Mouse (Mus musculus): ENCODE results near the gene Abcb9. TPM values are rescaled to one million over a fixed set of nuclear protein-coding genes. Genes with fewer than 3 reads are reported as not detected.

The Abcb9 gene
- 2.9 and 3.6 TPM in 2 replicates for polyA plus RNA-seq (2015; fragmentation: Nextera tagmentation; extraction: Ambion mirVana)

DNA sequence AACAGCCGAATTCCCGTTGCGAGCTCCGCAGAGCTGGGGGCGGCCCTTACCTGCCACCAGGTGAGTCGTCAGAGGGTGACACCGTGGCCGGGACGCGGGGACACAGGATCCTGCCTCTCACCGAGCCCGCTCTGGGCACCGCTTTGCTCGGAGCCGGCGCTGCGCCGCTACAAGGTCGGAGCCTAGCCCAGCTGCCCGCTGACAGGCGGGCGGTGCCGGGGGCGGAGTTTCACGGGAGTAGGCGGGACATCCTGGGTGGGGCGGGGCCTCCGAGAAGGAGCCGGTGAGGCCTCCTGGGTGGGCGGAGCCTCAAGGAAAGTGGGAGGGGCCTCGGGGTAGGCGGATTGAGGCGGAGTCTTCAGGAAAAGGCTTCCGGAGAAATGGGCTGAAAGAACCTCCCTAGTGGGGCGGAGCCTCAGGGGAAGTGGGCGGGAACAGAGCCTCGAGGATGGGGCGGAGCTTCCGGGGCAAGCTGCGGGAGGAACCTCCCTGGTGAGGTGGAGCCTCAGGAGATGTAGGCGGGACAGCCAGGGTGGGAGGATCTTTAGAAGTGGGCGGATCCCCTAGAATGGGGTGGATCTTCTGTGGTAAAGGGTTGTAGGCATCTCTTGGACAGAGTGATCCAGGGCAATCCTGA lies at the start of gene Abcb9:
TSS of gene Abcb9 (minus strand) at position 203 of the 637 bp plus-strand sequence.

GRCm38 (mm10) chr5:124115990-124116845 lies 20.6 kb upstream of the Abcb9 start, which contains the start of gene Arl6ip4:
Arl6ip4 (plus strand) TSS chr5:124116089.

DNA sequence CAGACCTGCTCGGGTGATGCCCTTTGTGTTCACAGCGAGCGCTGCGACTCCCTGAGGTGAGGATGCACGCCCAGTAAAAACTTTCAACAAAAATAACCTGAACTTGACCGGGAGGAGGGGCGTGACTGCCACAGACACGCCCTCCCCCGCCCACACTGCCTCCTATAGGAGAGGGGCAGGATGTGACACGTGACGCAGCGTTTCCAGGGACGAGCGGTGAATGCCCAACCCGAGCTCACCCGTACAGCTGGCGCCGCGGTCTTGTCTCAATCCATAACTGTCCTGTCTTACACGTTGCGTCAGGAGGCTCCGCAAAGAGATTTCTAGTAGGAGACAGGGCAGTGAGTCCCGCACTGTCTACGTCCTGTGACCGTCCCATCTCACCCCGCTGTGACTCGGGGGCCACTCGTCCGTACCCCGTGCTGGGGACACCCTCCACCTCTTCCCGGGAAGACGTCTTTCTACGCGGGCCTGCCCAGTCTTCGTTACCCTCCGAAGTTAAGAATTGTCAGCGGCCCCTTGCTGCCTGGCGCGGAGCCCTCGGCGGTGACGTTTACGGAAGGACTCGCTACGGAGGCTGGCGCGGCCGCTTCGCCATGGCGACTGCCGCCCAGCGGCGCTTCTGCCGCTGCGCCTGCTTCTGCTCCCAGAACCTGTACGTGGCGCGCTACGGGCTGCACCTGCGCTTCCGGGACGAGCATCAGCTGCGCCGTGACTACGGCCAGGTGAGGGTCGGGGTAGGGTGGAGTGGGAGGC lies 16.3 kb upstream of the Abcb9 start, which contains the start of gene Ogfod2:
TSS of gene Ogfod2 (plus strand) at position 556 of the 756 bp plus-strand sequence.

DNA sequence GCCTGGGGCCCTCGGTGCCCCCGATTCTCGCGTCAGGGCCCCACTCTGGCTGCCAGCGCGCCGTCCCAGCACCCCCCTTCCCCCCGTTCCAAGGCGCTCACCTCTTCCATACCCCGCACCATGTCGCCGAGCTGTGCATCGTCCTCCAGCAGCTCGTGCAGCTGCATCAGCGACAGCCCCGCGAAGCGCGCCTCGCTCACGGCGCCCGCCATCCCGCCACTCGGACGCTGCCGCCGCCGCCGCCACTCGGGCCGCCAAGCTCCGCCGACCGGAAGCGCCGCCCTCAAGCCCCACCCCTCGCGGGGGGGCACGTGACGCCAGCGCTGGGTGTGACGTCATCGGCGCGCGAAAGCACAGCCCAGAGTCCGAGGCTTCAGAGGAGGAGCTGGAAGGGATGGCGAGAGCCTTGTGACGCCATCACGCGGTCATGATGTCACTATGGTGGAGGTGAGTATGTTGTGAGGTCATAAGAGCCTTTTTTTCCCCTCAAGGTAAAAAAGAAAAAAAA lies 63.5 kb downstream of the Abcb9 start, which contains the start of gene Vps37b:
TSS of gene Vps37b (minus strand) at position 270 of the 508 bp plus-strand sequence.

Other genes with a start within 250 kb of the Abcb9 start
- 2.0 and 14.0 TPM in 2 replicates for gene Hcar2, start 230.3 kb downstream of the Abcb9 start, polyA plus RNA-seq (2015; fragmentation: Nextera tagmentation; extraction: Ambion mirVana)
- 0.99 and 6.7 TPM in 2 replicates for gene Hcar1, start 215.8 kb downstream of the Abcb9 start, polyA plus RNA-seq (2015; fragmentation: Nextera tagmentation; extraction: Ambion mirVana)
- 102 and 133 TPM in 2 replicates for gene Denr, start 188.6 kb downstream of the Abcb9 start, polyA plus RNA-seq (2015; fragmentation: Nextera tagmentation; extraction: Ambion mirVana)
- gene Gm43518, start 168.4 kb downstream of the Abcb9 start, polyA plus RNA-seq (2015; fragmentation: Nextera tagmentation; extraction: Ambion mirVana) = 0.66 and 1.0 TPM in 2 replicates
- gene Ccdc62, start 165.1 kb downstream of the Abcb9 start, polyA plus RNA-seq (2015; fragmentation: Nextera tagmentation; extraction: Ambion mirVana) = 5.2 and 5.5 TPM in 2 replicates
- gene Hip1r, start 122.2 kb downstream of the Abcb9 start, polyA plus RNA-seq (2015; fragmentation: Nextera tagmentation; extraction: Ambion mirVana) = 1.5 and 1.8 TPM in 2 replicates
- gene Vps37b, start 63.5 kb downstream of the Abcb9 start, polyA plus RNA-seq (2015; fragmentation: Nextera tagmentation; extraction: Ambion mirVana) = 19.5 and 20.9 TPM in 2 replicates
- 11.4 and 13.7 TPM in 2 replicates for gene Ogfod2, start 16.5 kb upstream of the Abcb9 start, polyA plus RNA-seq (2015; fragmentation: Nextera tagmentation; extraction: Ambion mirVana)
- 80.7 and 91.8 TPM in 2 replicates for gene Arl6ip4, start 20.3 kb upstream of the Abcb9 start, polyA plus RNA-seq (2015; fragmentation: Nextera tagmentation; extraction: Ambion mirVana)
- gene Pitpnm2, start 154.0 kb upstream of the Abcb9 start, polyA plus RNA-seq (2015; fragmentation: Nextera tagmentation; extraction: Ambion mirVana) = 2.0 and 2.3 TPM in 2 replicates
- gene Mphosph9, start 232.2 kb upstream of the Abcb9 start, polyA plus RNA-seq (2015; fragmentation: Nextera tagmentation; extraction: Ambion mirVana) = 3.2 and 3.8 TPM in 2 replicates
- gene 2810006K23Rik, start 232.3 kb upstream of the Abcb9 start, polyA plus RNA-seq (2015; fragmentation: Nextera tagmentation; extraction: Ambion mirVana) = 7.6 and 8.5 TPM in 2 replicates

Measured in skeletal muscle tissue, postnatal 0 days (tissue).